Comparison of ENCODE assay signal across 10 mouse cellular contexts in genomic region chr7:133010477-133010876, GRCm38 (mm10).
DNase-seq lines count a peak whose midpoint lies in the region; ATAC-seq and TF ChIP-seq lines count a peak whose summit lies in the region.
"Had no signal": no experiment of that assay in that cellular context is flagged by ENCODE, and none has a peak within 500 bp of the region (broad histone marks: within the 10 kb centered on the region; RNA-seq: fewer than 3 reads in every experiment).

No protein-coding gene starts in this region.

- no peak for DNase-seq in heart, adult 11 months
- no peak for DNase-seq in midbrain, embryonic 10.5 days (ENCODE audit: low spot score)
- DNase-seq in forebrain, postnatal 0 days: no peak
- DNase-seq in layer of hippocampus, adult 11-12 months (ENCODE audit: low spot score): no peak
- DNase-seq in thymus, adult 2 months: no peak

- no peak for TF ChIP-seq CTCF in forebrain, postnatal 0 days (IDR thresholded peaks at IDR 0.05; ENCODE audit: low read depth)
- no peak for TF ChIP-seq CTCF in thymus, adult 2 months (IDR thresholded peaks at IDR 0.05; ENCODE audit: borderline replicate concordance, control insufficient read depth, extremely low read depth, insufficient read depth, low read length, poor library complexity)

- H3K36me3 ChIP-seq in heart, embryonic 14.5 days (ENCODE audit: control insufficient read depth, insufficient read depth, low read length): peaks cover 11% of the 10 kb centered on the region
- H3K36me3 ChIP-seq in midbrain, embryonic 13.5 days: no peaks in the 10 kb centered on the region
- peaks cover 50% of the 10 kb centered on the region for H3K36me3 ChIP-seq in midbrain, embryonic 10.5 days
- H3K36me3 ChIP-seq in forebrain, postnatal 0 days (ENCODE audit: insufficient read depth): no peaks in the 10 kb centered on the region
- no peaks in the 10 kb centered on the region for H3K36me3 ChIP-seq in stomach, embryonic 16.5 days (ENCODE audit: control insufficient read depth, insufficient read depth, low read length)
- no peaks in the 10 kb centered on the region for H3K36me3 ChIP-seq in thymus, adult 2 months (ENCODE audit: control insufficient read depth, insufficient read depth, low read length)

- H3K27me3 ChIP-seq in heart, embryonic 14.5 days (ENCODE audit: control insufficient read depth, insufficient read depth, low read length): no peaks in the 10 kb centered on the region
- no peaks in the 10 kb centered on the region for H3K27me3 ChIP-seq in midbrain, embryonic 13.5 days
- no peaks in the 10 kb centered on the region for H3K27me3 ChIP-seq in midbrain, embryonic 10.5 days (ENCODE audit: low read depth, poor library complexity, severe bottlenecking)
- H3K27me3 ChIP-seq in forebrain, postnatal 0 days (ENCODE audit: insufficient read depth, low read length): no peaks in the 10 kb centered on the region
- no peaks in the 10 kb centered on the region for H3K27me3 ChIP-seq in stomach, embryonic 16.5 days (ENCODE audit: control insufficient read depth, insufficient read depth, low read length)
- H3K27me3 ChIP-seq in thymus, adult 2 months (ENCODE audit: control insufficient read depth, insufficient read depth, low read length): no peaks in the 10 kb centered on the region

- H3K9ac ChIP-seq in heart, embryonic 14.5 days (ENCODE audit: low read length): 0 out of 2 replicates have a peak overlapping the region, but pooled peaks have one; percentile 4
- H3K9ac ChIP-seq in midbrain, embryonic 13.5 days (replicated peaks): no peak overlapping the region
- H3K9ac ChIP-seq in forebrain, postnatal 0 days: no peak overlapping the region
- no peak overlapping the region for H3K9ac ChIP-seq in stomach, embryonic 16.5 days (ENCODE audit: low read length)
- H3K9ac ChIP-seq: liver, embryonic 14.5 days had no signal

- H3K27ac ChIP-seq in heart, embryonic 14.5 days (replicated peaks in 1 of 2; ENCODE audit: control insufficient read depth in 1 of 2, insufficient read depth in 1 of 2, low read depth in 2 of 2, low read length in 2 of 2): peak overlapping the region; percentile 75 to 89
- peak overlapping the region; percentile 80 for H3K27ac ChIP-seq in midbrain, embryonic 13.5 days
- H3K27ac ChIP-seq in midbrain, embryonic 10.5 days (replicated peaks): no peak overlapping the region
- peak overlapping the region; percentile 60 for H3K27ac ChIP-seq in forebrain, postnatal 0 days (ENCODE audit: low read depth, low read length)
- H3K27ac ChIP-seq in stomach, embryonic 16.5 days (ENCODE audit: low read length): peak overlapping the region; percentile 68; the same call in 1 of the 2 replicates
- H3K27ac ChIP-seq in thymus, adult 2 months (ENCODE audit: control insufficient read depth, insufficient read depth, low read length): no peak overlapping the region
- H3K27ac ChIP-seq: liver, embryonic 14.5 days; macrophage had no signal

- H3K9me3 ChIP-seq in heart, embryonic 14.5 days (ENCODE audit: control insufficient read depth, low read length): no peaks in the 10 kb centered on the region
- no peaks in the 10 kb centered on the region for H3K9me3 ChIP-seq in midbrain, embryonic 13.5 days
- H3K9me3 ChIP-seq in midbrain, embryonic 10.5 days (replicated peaks): no peaks in the 10 kb centered on the region
- H3K9me3 ChIP-seq in forebrain, postnatal 0 days (ENCODE audit: low read length): no peaks in the 10 kb centered on the region
- no peaks in the 10 kb centered on the region for H3K9me3 ChIP-seq in stomach, embryonic 16.5 days (replicated peaks; ENCODE audit: control insufficient read depth, low read length)

- H3K4me2 ChIP-seq in heart, embryonic 14.5 days (ENCODE audit: low read length): peak overlapping the region; percentile 8
- H3K4me2 ChIP-seq in midbrain, embryonic 13.5 days (replicated peaks): no peak overlapping the region
- H3K4me2 ChIP-seq in forebrain, postnatal 0 days (ENCODE audit: low read depth): no peak overlapping the region
- no peak overlapping the region for H3K4me2 ChIP-seq in stomach, embryonic 16.5 days (ENCODE audit: low read depth, low read length)

- no peak for TF ChIP-seq POLR2A in thymus, adult 2 months (IDR thresholded peaks at IDR 0.05; ENCODE audit: control insufficient read depth, extremely low read depth, insufficient read depth, low read length, poor library complexity)

- H3K4me1 ChIP-seq in heart, embryonic 14.5 days (ENCODE audit: control insufficient read depth in 2 of 2, insufficient read depth in 2 of 2, low read length in 2 of 2): peaks cover 59 to 83% of the 10 kb centered on the region in 2 experiments
- H3K4me1 ChIP-seq in midbrain, embryonic 13.5 days (replicated peaks): peaks cover 79% of the 10 kb centered on the region
- H3K4me1 ChIP-seq in midbrain, embryonic 10.5 days: peaks cover 70% of the 10 kb centered on the region
- peaks cover 23% of the 10 kb centered on the region for H3K4me1 ChIP-seq in forebrain, postnatal 0 days (ENCODE audit: insufficient read depth)
- peaks cover 74% of the 10 kb centered on the region for H3K4me1 ChIP-seq in stomach, embryonic 16.5 days (ENCODE audit: control insufficient read depth, insufficient read depth, low read length)
- H3K4me1 ChIP-seq in thymus, adult 2 months (replicated peaks; ENCODE audit: control insufficient read depth, insufficient read depth, low read length): no peaks in the 10 kb centered on the region

- no peak for ATAC-seq in heart, embryonic 14.5 days (ENCODE audit: insufficient number of reproducible peaks, insufficient read depth, low FRiP score, low read depth)
- ATAC-seq in midbrain, embryonic 13.5 days: no peak
- ATAC-seq in forebrain, postnatal 0 days: no peak
- no peak for ATAC-seq in stomach, embryonic 16.5 days (ENCODE audit: insufficient read depth, low FRiP score)

- WGBS in heart, embryonic 14.5 days: 92% methylated on average over 3 of the region's 3 CpGs
- WGBS in midbrain, embryonic 13.5 days: 90% methylated on average over 3 of the region's 3 CpGs
- WGBS in midbrain, embryonic 10.5 days: 90% methylated on average over 3 of the region's 3 CpGs
- WGBS in forebrain, postnatal 0 days: 74% methylated on average over 3 of the region's 3 CpGs
- 67% methylated on average over 3 of the region's 3 CpGs for WGBS in stomach, embryonic 16.5 days
- WGBS in thymus, adult 2 months: 94% methylated on average over 3 of the region's 3 CpGs

- H3K4me3 ChIP-seq in heart, embryonic 14.5 days (ENCODE audit: control insufficient read depth in 1 of 2, insufficient read depth in 1 of 2, low read depth in 1 of 2, low read length in 2 of 2): no peak overlapping the region
- H3K4me3 ChIP-seq in midbrain, embryonic 13.5 days (replicated peaks): no peak overlapping the region
- H3K4me3 ChIP-seq in midbrain, embryonic 10.5 days: no peak overlapping the region
- H3K4me3 ChIP-seq in forebrain, postnatal 0 days (ENCODE audit: low read depth, low read length): no peak overlapping the region
- no peak overlapping the region for H3K4me3 ChIP-seq in stomach, embryonic 16.5 days (replicated peaks; ENCODE audit: low read length)
- no peak overlapping the region for H3K4me3 ChIP-seq in thymus, adult 2 months (ENCODE audit: control insufficient read depth, insufficient read depth, low read length)

Comparison
In these comparisons a context has a peak if more than half of its experiments do, and no peak if none do; other contexts are left out.
1. H3K27ac ChIP-seq: peak in heart, embryonic 14.5 days (2 of 2), midbrain, embryonic 13.5 days (single experiment), forebrain, postnatal 0 days (single experiment) and stomach, embryonic 16.5 days (single experiment); none in midbrain, embryonic 10.5 days (single experiment) and thymus, adult 2 months (single experiment).